Mouse (Mus musculus) midbrain, embryonic 10.5 days (tissue): ENCODE results near the gene Dnajc12. TPM values are rescaled to one million over a fixed set of nuclear protein-coding genes. Genes with fewer than 3 reads are reported as not detected.
A peak's percentile ranks its signal among the peaks of the same experiment; 100 is the strongest.
"Not testable (repeated sequence)": the region's sequence is repeated elsewhere in the genome, so short reads cannot be mapped to it uniquely, and the experiment has no call there.

ENCODE experiments used
- DNase-seq: peaks from one replicate; pipeline ENCODE4 v3.0.0-alpha.2; 2017; ENCODE audit warnings: low spot score
- H3K27ac ChIP-seq: fragments of 300-500 bp; sonication (generic); replicated peaks from 2 replicates; pipeline ENCODE4 v1.5.1; 2016; ENCODE audit warnings: mild to moderate bottlenecking
- H3K27me3 ChIP-seq: fragments of 300-500 bp; sonication (generic); 2 replicates; pipeline ENCODE4 v1.6.1; 2016; ENCODE audit warnings: low read depth, mild to moderate bottlenecking; ENCODE audit not compliant: poor library complexity, severe bottlenecking
- H3K36me3 ChIP-seq: fragments of 300-500 bp; sonication (generic); 2 replicates; pipeline ENCODE4 v1.6.1; 2016; ENCODE audit warnings: mild to moderate bottlenecking, moderate library complexity
- H3K4me1 ChIP-seq: fragments of 300-500 bp; sonication (generic); 2 replicates; pipeline ENCODE4 v1.6.1; 2016
- H3K4me3 ChIP-seq: fragments of 300-500 bp; sonication (generic); 2 replicates; pipeline ENCODE4 v1.5.1; 2016; ENCODE audit warnings: mild to moderate bottlenecking, moderate library complexity
- H3K9me3 ChIP-seq: fragments of 300-500 bp; sonication (generic); replicated peaks from 2 replicates; pipeline ENCODE4 v1.6.1; 2016; ENCODE audit warnings: mild to moderate bottlenecking
- WGBS: fragments of 180-500 bp; shearing (Covaris S2); methylation state at CpG from one replicate; pipeline ENCODE4 v1.1.7; 2016; 5-methylcytosine and 5-hydroxymethylcytosine counted together
- polyA plus RNA-seq: library from polyadenylated mRNA; unstranded; fragments of >200 nt; fragmentation: Nextera tagmentation; extraction: Ambion mirVana; gene quantifications from 2 replicates; pipeline ENCODE4 v1.2.1, GENCODE M21; 2016

Gene Dnajc12
- polyA plus RNA-seq, 1 experiment from 2014 or later: 15.2 TPM

GRCm38 (mm10) chr10:63365918-63366455, 16.3 kb upstream of the Dnajc12 start:
- Histone ChIP-seq H3K27ac (no peak overlapping the region), H3K27me3 (no peaks in the 10 kb centered on the region), H3K36me3 (no peaks in the 10 kb centered on the region), H3K4me3 (no peak overlapping the region), H3K9me3 (no peaks in the 10 kb centered on the region), H3K4me1 (no peaks in the 10 kb centered on the region)
- no peak for DNase-seq
- 61% methylated on average over 7 of the region's 7 CpGs for WGBS

GRCm38 (mm10) chr10:63367386-63367785, 14.9 kb upstream of the Dnajc12 start:
- WGBS: 85% methylated on average over 6 of the region's 6 CpGs
- no peaks in the 10 kb centered on the region for H3K4me1 ChIP-seq
- H3K9me3 ChIP-seq: no peaks in the 10 kb centered on the region
- H3K4me3 ChIP-seq: no peak overlapping the region
- no peaks in the 10 kb centered on the region for H3K36me3 ChIP-seq
- H3K27me3 ChIP-seq: no peaks in the 10 kb centered on the region
- DNase-seq: no peak
- H3K27ac ChIP-seq: no peak overlapping the region

GRCm38 (mm10) chr10:63368041-63368440, 14.2 kb upstream of the Dnajc12 start:
- Histone ChIP-seq H3K27ac (no peak overlapping the region), H3K27me3 (no peaks in the 10 kb centered on the region), H3K4me1 (no peaks in the 10 kb centered on the region), H3K36me3 (no peaks in the 10 kb centered on the region), H3K4me3 (no peak overlapping the region), H3K9me3 (no peaks in the 10 kb centered on the region)
- WGBS: 86% methylated on average over 3 of the region's 3 CpGs
- no peak for DNase-seq

GRCm38 (mm10) chr10:63376303-63376702, 5.9 kb upstream of the Dnajc12 start:
- Histone ChIP-seq H3K27ac (no peak overlapping the region), H3K4me1 (peaks cover 2% of the 10 kb centered on the region), H3K36me3 (no peaks in the 10 kb centered on the region), H3K4me3 (no peak overlapping the region), H3K9me3 (no peaks in the 10 kb centered on the region), H3K27me3 (peaks cover 11% of the 10 kb centered on the region)
- DNase-seq: no peak
- WGBS: 93% methylated on average over 5 of the region's 5 CpGs

- 21% methylated on average over 9 of the region's 9 CpGs for WGBS
- H3K4me1 ChIP-seq: peaks cover 11% of the 10 kb centered on the region
- no peak overlapping the region for H3K4me3 ChIP-seq
- no peaks in the 10 kb centered on the region for H3K36me3 ChIP-seq
- H3K9me3 ChIP-seq: no peaks in the 10 kb centered on the region
- peak; percentile 53 for DNase-seq
- H3K27ac ChIP-seq: no peak overlapping the region
- peaks cover 16% of the 10 kb centered on the region for H3K27me3 ChIP-seq
Measured at GRCm38 (mm10) chr10:63377468-63377867, 4.8 kb upstream of the Dnajc12 start.

GRCm38 (mm10) chr10:63378948-63379680, 3.1 kb upstream of the Dnajc12 start:
- DNase-seq: no peak
- 73% methylated on average over 6 of the region's 6 CpGs for WGBS

GRCm38 (mm10) chr10:63381498-63382280, 554 bp upstream of the Dnajc12 start, which contains the start of gene Sirt1:
TSS of gene Sirt1 (minus strand) at chr10:63381704.
- Histone ChIP-seq H3K27ac (peak within 1 kb of the TSS; percentile 76), H3K9me3 (no peaks in the 10 kb centered on the region), H3K4me3 (peak within 1 kb of the TSS; percentile 71), H3K27me3 (peaks cover 16% of the 10 kb centered on the region), H3K36me3 (no peaks in the 10 kb centered on the region), H3K4me1 (peaks cover 11% of the 10 kb centered on the region)
- peak; percentile 20 for DNase-seq
- 5% methylated on average over 24 of the region's 24 CpGs for WGBS

More at GRCm38 (mm10) chr10:63378948-63379680, 3.1 kb upstream of the Dnajc12 start:
- Histone ChIP-seq H3K36me3 (no peaks in the 10 kb centered on the region), H3K27me3 (peaks cover 16% of the 10 kb centered on the region), H3K4me1 (peaks cover 11% of the 10 kb centered on the region), H3K9me3 (no peaks in the 10 kb centered on the region), H3K27ac (no peak overlapping the region), H3K4me3 (no peak overlapping the region)

- H3K27ac ChIP-seq: peak overlapping the region; percentile 66; the same call in 1 of the 2 replicates
Measured at GRCm38 (mm10) chr10:63385897-63386296, 3.7 kb downstream of the Dnajc12 start.

GRCm38 (mm10) chr10:63386444-63386843, 4.2 kb downstream of the Dnajc12 start:
- WGBS: under 1% methylated on average over 19 of the region's 19 CpGs
- DNase-seq: peak; percentile 80
- peak overlapping the region; percentile 66 for H3K27ac ChIP-seq
- peak overlapping the region; percentile 60 for H3K4me3 ChIP-seq
- H3K27me3 ChIP-seq: peaks cover 4% of the 10 kb centered on the region
- peaks cover 8% of the 10 kb centered on the region for H3K4me1 ChIP-seq
- H3K36me3 ChIP-seq: no peaks in the 10 kb centered on the region
- no peaks in the 10 kb centered on the region for H3K9me3 ChIP-seq

More at GRCm38 (mm10) chr10:63385897-63386296, 3.7 kb downstream of the Dnajc12 start:
- peaks cover 11% of the 10 kb centered on the region for H3K4me1 ChIP-seq
- not testable (repeated sequence) for DNase-seq, H3K36me3 ChIP-seq, H3K27me3 ChIP-seq, H3K9me3 ChIP-seq
- peak overlapping the region; percentile 60 for H3K4me3 ChIP-seq
- WGBS: 32% methylated on average over 5 of the region's 5 CpGs

GRCm38 (mm10) chr10:63386991-63387390, 4.7 kb downstream of the Dnajc12 start:
- peak overlapping the region; percentile 66; the same call in 1 of the 2 replicates for H3K27ac ChIP-seq

GRCm38 (mm10) chr10:63388948-63389347, 6.7 kb downstream of the Dnajc12 start:
- H3K27ac ChIP-seq: no peak overlapping the region
- H3K9me3 ChIP-seq: no peaks in the 10 kb centered on the region
- no peaks in the 10 kb centered on the region for H3K36me3 ChIP-seq
- no peaks in the 10 kb centered on the region for H3K4me1 ChIP-seq
- 52% methylated on average over 4 of the region's 4 CpGs for WGBS
- no peaks in the 10 kb centered on the region for H3K27me3 ChIP-seq
- H3K4me3 ChIP-seq: no peak overlapping the region
- DNase-seq: no peak

More at GRCm38 (mm10) chr10:63386991-63387390, 4.7 kb downstream of the Dnajc12 start:
- Histone ChIP-seq H3K4me1 (peaks cover 2% of the 10 kb centered on the region), H3K36me3 (no peaks in the 10 kb centered on the region), H3K9me3 (no peaks in the 10 kb centered on the region), H3K27me3 (no peaks in the 10 kb centered on the region), H3K4me3 (peak overlapping the region; percentile 60)
- WGBS: 2% methylated on average over 10 of the region's 10 CpGs
- DNase-seq: no peak

- Histone ChIP-seq H3K4me1 (no peaks in the 10 kb centered on the region), H3K4me3 (no peak overlapping the region), H3K9me3 (no peaks in the 10 kb centered on the region), H3K27ac (no peak overlapping the region), H3K27me3 (no peaks in the 10 kb centered on the region), H3K36me3 (no peaks in the 10 kb centered on the region)
- no peak for DNase-seq
- 95% methylated on average over 10 of the region's 10 CpGs for WGBS
Measured at GRCm38 (mm10) chr10:63396963-63397362, 14.7 kb downstream of the Dnajc12 start.
